Mouse (Mus musculus): Measurements from ENCODE around the gene Daam1. TPM values are rescaled to one million over a fixed set of nuclear protein-coding genes. Genes with fewer than 3 reads are reported as not detected.
A peak's percentile ranks its signal among the peaks of the same experiment; 100 is the strongest.

Gene Daam1
- polyA plus RNA-seq, 1 experiment: 15.2 TPM

- Histone ChIP-seq H3K4me1 (ENCODE audit: control insufficient read depth, insufficient read depth, low read length) (peaks cover 11% of the 10 kb centered on the region), H3K4me3 (replicated peaks; ENCODE audit: extremely low read depth, low read depth, low read length) (no peak overlapping the region)
- WGBS: 77% methylated on average over 6 of the region's 6 CpGs
- TF ChIP-seq POLR2A (IDR thresholded peaks at IDR 0.05; ENCODE audit: borderline replicate concordance, extremely low read depth, low read depth, low read length) (no peak), CTCF (IDR thresholded peaks at IDR 0.05; ENCODE audit: insufficient read depth, low read length) (no peak)
- DNase-seq: no peak
Measured at GRCm38 (mm10) chr12:71928092-71928491, 97.2 kb downstream of the Daam1 start.

GRCm38 (mm10) chr12:71929876-71930275, 99.0 kb downstream of the Daam1 start:
- WGBS: 92% methylated on average over 2 of the region's 2 CpGs
- H3K4me1 ChIP-seq (ENCODE audit: control insufficient read depth, insufficient read depth, low read length): peaks cover 18% of the 10 kb centered on the region
- H3K4me3 ChIP-seq (replicated peaks; ENCODE audit: extremely low read depth, low read depth, low read length): no peak overlapping the region
- no peak for DNase-seq
- no peak for TF ChIP-seq CTCF (IDR thresholded peaks at IDR 0.05; ENCODE audit: insufficient read depth, low read length)
- no peak for TF ChIP-seq POLR2A (IDR thresholded peaks at IDR 0.05; ENCODE audit: borderline replicate concordance, extremely low read depth, low read depth, low read length)

- WGBS: 45% methylated on average over 9 of the region's 9 CpGs
- Histone ChIP-seq H3K4me3 (replicated peaks; ENCODE audit: extremely low read depth, low read depth, low read length) (no peak overlapping the region), H3K4me1 (ENCODE audit: control insufficient read depth, insufficient read depth, low read length) (peaks cover 16% of the 10 kb centered on the region)
- no peak for DNase-seq
- TF ChIP-seq CTCF (IDR thresholded peaks at IDR 0.05; ENCODE audit: insufficient read depth, low read length): no peak
- TF ChIP-seq POLR2A (IDR thresholded peaks at IDR 0.05; ENCODE audit: borderline replicate concordance, extremely low read depth, low read depth, low read length): no peak
Measured at GRCm38 (mm10) chr12:71932433-71933386, 101.8 kb downstream of the Daam1 start.

- 54% methylated on average over 6 of the region's 6 CpGs for WGBS
- TF ChIP-seq CTCF (IDR thresholded peaks at IDR 0.05; ENCODE audit: insufficient read depth, low read length) (no peak), POLR2A (IDR thresholded peaks at IDR 0.05; ENCODE audit: borderline replicate concordance, extremely low read depth, low read depth, low read length) (no peak)
- peaks cover 18% of the 10 kb centered on the region for H3K4me1 ChIP-seq (ENCODE audit: control insufficient read depth, insufficient read depth, low read length)
- H3K4me3 ChIP-seq (replicated peaks; ENCODE audit: extremely low read depth, low read depth, low read length): no peak overlapping the region
- no peak for DNase-seq
Measured at GRCm38 (mm10) chr12:71933989-71934645, 103.2 kb downstream of the Daam1 start.

GRCm38 (mm10) chr12:71936636-71937035, 105.8 kb downstream of the Daam1 start:
- peaks cover 18% of the 10 kb centered on the region for H3K4me1 ChIP-seq (ENCODE audit: control insufficient read depth, insufficient read depth, low read length)
- no peak overlapping the region for H3K4me3 ChIP-seq (replicated peaks; ENCODE audit: extremely low read depth, low read depth, low read length)
- no peak for TF ChIP-seq CTCF (IDR thresholded peaks at IDR 0.05; ENCODE audit: insufficient read depth, low read length)
- no peak for TF ChIP-seq POLR2A (IDR thresholded peaks at IDR 0.05; ENCODE audit: borderline replicate concordance, extremely low read depth, low read depth, low read length)
- WGBS: 42% methylated on average over 1 of the region's 1 CpGs
- peak; percentile 42 for DNase-seq

GRCm38 (mm10) chr12:71938513-71938912, 107.6 kb downstream of the Daam1 start:
- TF ChIP-seq POLR2A (IDR thresholded peaks at IDR 0.05; ENCODE audit: borderline replicate concordance, extremely low read depth, low read depth, low read length) (no peak), CTCF (IDR thresholded peaks at IDR 0.05; ENCODE audit: insufficient read depth, low read length) (no peak)
- no peak for DNase-seq
- Histone ChIP-seq H3K4me1 (ENCODE audit: control insufficient read depth, insufficient read depth, low read length) (peaks cover 13% of the 10 kb centered on the region), H3K4me3 (replicated peaks; ENCODE audit: extremely low read depth, low read depth, low read length) (no peak overlapping the region)
- WGBS: 84% methylated on average over 5 of the region's 5 CpGs

- Histone ChIP-seq H3K4me1 (ENCODE audit: control insufficient read depth, insufficient read depth, low read length) (0 out of 2 replicates have a peak, but pooled peaks cover 2% of the 10 kb centered on the region), H3K4me3 (replicated peaks; ENCODE audit: extremely low read depth, low read depth, low read length) (no peak overlapping the region)
- WGBS: 82% methylated on average over 5 of the region's 5 CpGs
- DNase-seq: no peak
- TF ChIP-seq POLR2A (IDR thresholded peaks at IDR 0.05; ENCODE audit: borderline replicate concordance, extremely low read depth, low read depth, low read length): no peak
- no peak for TF ChIP-seq CTCF (IDR thresholded peaks at IDR 0.05; ENCODE audit: insufficient read depth, low read length)
Measured at GRCm38 (mm10) chr12:71941290-71941689, 110.4 kb downstream of the Daam1 start.

GRCm38 (mm10) chr12:71943112-71943511, 112.2 kb downstream of the Daam1 start:
- DNase-seq: no peak
- WGBS: 89% methylated on average over 9 of the region's 9 CpGs
- H3K4me3 ChIP-seq (replicated peaks; ENCODE audit: extremely low read depth, low read depth, low read length): no peak overlapping the region
- 0 out of 2 replicates have a peak, but pooled peaks cover 2% of the 10 kb centered on the region for H3K4me1 ChIP-seq (ENCODE audit: control insufficient read depth, insufficient read depth, low read length)
- TF ChIP-seq CTCF (IDR thresholded peaks at IDR 0.05; ENCODE audit: insufficient read depth, low read length) (no peak), POLR2A (IDR thresholded peaks at IDR 0.05; ENCODE audit: borderline replicate concordance, extremely low read depth, low read depth, low read length) (no peak)

GRCm38 (mm10) chr12:71943646-71944045, 112.8 kb downstream of the Daam1 start:
- DNase-seq: no peak
- WGBS: 42% methylated on average over 4 of the region's 4 CpGs
- Histone ChIP-seq H3K4me1 (ENCODE audit: control insufficient read depth, insufficient read depth, low read length) (no peaks in the 10 kb centered on the region), H3K4me3 (replicated peaks; ENCODE audit: extremely low read depth, low read depth, low read length) (no peak overlapping the region)
- TF ChIP-seq CTCF (IDR thresholded peaks at IDR 0.05; ENCODE audit: insufficient read depth, low read length) (no peak), POLR2A (IDR thresholded peaks at IDR 0.05; ENCODE audit: borderline replicate concordance, extremely low read depth, low read depth, low read length) (no peak)
